In genomic region chr7:68064647-68065362, GRCm38 (mm10) we compare ENCODE assay signal across 8 mouse cellular contexts.
DNase-seq lines count a peak whose midpoint lies in the region; ATAC-seq lines count a peak whose summit lies in the region.

No protein-coding gene starts in this region.

- no peaks in the 10 kb centered on the region for H3K9me3 ChIP-seq in forebrain, embryonic 14.5 days (replicated peaks; ENCODE audit: control insufficient read depth, low read length)
- H3K9me3 ChIP-seq in intestine, embryonic 15.5 days, result no peaks in the 10 kb centered on the region
- no peaks in the 10 kb centered on the region for H3K9me3 ChIP-seq in midbrain, embryonic 14.5 days (ENCODE audit: control insufficient read depth, low read length)

- WGBS in forebrain, embryonic 14.5 days, result 43% methylated on average over 11 of the region's 11 CpGs
- WGBS in intestine, embryonic 15.5 days, result 37% methylated on average over 11 of the region's 11 CpGs
- 14% methylated on average over 11 of the region's 11 CpGs for WGBS in midbrain, embryonic 14.5 days

- peak; percentile 42 for DNase-seq in layer of hippocampus, adult 9-11 months
- DNase-seq in layer of hippocampus, adult 9-10 months (ENCODE audit: low spot score), result no peak
- peak; percentile 45 for DNase-seq in forebrain, embryonic 14.5 days (ENCODE audit: low spot score)
- DNase-seq in midbrain, embryonic 14.5 days, result peak; percentile 58
- DNase-seq in spleen, postnatal 10 days (ENCODE audit: low spot score in 2 of 2), result no peak
- no peak for DNase-seq in gastrocnemius, postnatal 10 days
- DNase-seq in cerebellum, adult 9-11 months, result no peak

- H3K9ac ChIP-seq in forebrain, embryonic 14.5 days (ENCODE audit: low read length), result no peak overlapping the region
- H3K9ac ChIP-seq in intestine, embryonic 15.5 days, result no peak overlapping the region
- no peak overlapping the region for H3K9ac ChIP-seq in midbrain, embryonic 14.5 days (replicated peaks; ENCODE audit: low read length)

- no peak overlapping the region for H3K4me3 ChIP-seq in forebrain, embryonic 14.5 days (ENCODE audit: low read depth, low read length)
- H3K4me3 ChIP-seq in intestine, embryonic 15.5 days (replicated peaks), result no peak overlapping the region
- H3K4me3 ChIP-seq in midbrain, embryonic 14.5 days (replicated peaks; ENCODE audit: low read depth, low read length), result no peak overlapping the region

- H3K4me1 ChIP-seq in forebrain, embryonic 14.5 days (ENCODE audit: control insufficient read depth, insufficient read depth, low read length), result peaks cover 16% of the 10 kb centered on the region
- peaks cover 31% of the 10 kb centered on the region for H3K4me1 ChIP-seq in intestine, embryonic 15.5 days (replicated peaks)
- peaks cover 23% of the 10 kb centered on the region for H3K4me1 ChIP-seq in midbrain, embryonic 14.5 days (ENCODE audit: control insufficient read depth, insufficient read depth, low read length)

- H3K4me2 ChIP-seq in forebrain, embryonic 14.5 days (ENCODE audit: low read length), result no peak overlapping the region
- 0 out of 2 replicates have a peak overlapping the region, but pooled peaks have one; percentile 6 for H3K4me2 ChIP-seq in intestine, embryonic 15.5 days (replicated peaks)
- no peak overlapping the region for H3K4me2 ChIP-seq in midbrain, embryonic 14.5 days (ENCODE audit: low read length)

- ATAC-seq in forebrain, embryonic 14.5 days, result peak; percentile 35
- ATAC-seq in intestine, embryonic 15.5 days, result peak; percentile 55
- peak; percentile 55; the same call in 1 of the 2 replicates for ATAC-seq in midbrain, embryonic 14.5 days (ENCODE audit: low FRiP score, low TSS enrichment)

- H3K27ac ChIP-seq in forebrain, embryonic 14.5 days (ENCODE audit: low read depth, low read length), result no peak overlapping the region
- H3K27ac ChIP-seq in intestine, embryonic 15.5 days, result 0 out of 2 replicates have a peak overlapping the region, but pooled peaks have one; percentile 18
- H3K27ac ChIP-seq in midbrain, embryonic 14.5 days (replicated peaks; ENCODE audit: low read depth, low read length), result no peak overlapping the region

- H3K27me3 ChIP-seq in forebrain, embryonic 14.5 days (replicated peaks; ENCODE audit: control insufficient read depth, insufficient read depth, low read length), result no peaks in the 10 kb centered on the region
- H3K27me3 ChIP-seq in intestine, embryonic 15.5 days (replicated peaks), result no peaks in the 10 kb centered on the region
- H3K27me3 ChIP-seq in midbrain, embryonic 14.5 days (ENCODE audit: control insufficient read depth, insufficient read depth, low read length), result no peaks in the 10 kb centered on the region

- H3K36me3 ChIP-seq in forebrain, embryonic 14.5 days (ENCODE audit: control insufficient read depth, insufficient read depth, low read length), result no peaks in the 10 kb centered on the region
- H3K36me3 ChIP-seq in intestine, embryonic 15.5 days, result no peaks in the 10 kb centered on the region
- no peaks in the 10 kb centered on the region for H3K36me3 ChIP-seq in midbrain, embryonic 14.5 days (ENCODE audit: control insufficient read depth, insufficient read depth, low read length)

Comparison
In these comparisons a context has a peak if more than half of its experiments do, and no peak if none do; other contexts are left out.
1. DNase-seq: peak in layer of hippocampus, adult 9-11 months (single experiment), forebrain, embryonic 14.5 days (single experiment) and midbrain, embryonic 14.5 days (single experiment); none in layer of hippocampus, adult 9-10 months (single experiment), spleen, postnatal 10 days (0 of 2), gastrocnemius, postnatal 10 days (single experiment) and cerebellum, adult 9-11 months (single experiment).
2. Peak in every context shown above with its lines, with median percentiles within 50 percentile points of each other: ATAC-seq.